Mouse (Mus musculus) heart, embryonic 11.5 days (tissue): Measurements from ENCODE around the gene Creb3l2. TPM values are rescaled to one million over a fixed set of nuclear protein-coding genes. Genes with fewer than 3 reads are reported as not detected.

ENCODE experiments used
- ATAC-seq: fragments of 200-750 bp; cut with Nextera tagmentation; replicated peaks from 2 replicates; pipeline ENCODE4 v1.8.0; 2017; ENCODE audit warnings: moderate library complexity; ENCODE audit not compliant: insufficient number of reproducible peaks, low FRiP score, low TSS enrichment
- H3K27ac ChIP-seq: fragments of 300-500 bp; sonication (generic); 2 replicates; pipeline ENCODE4 v1.5.1; 2014; ENCODE audit warnings: mild to moderate bottlenecking, low read depth, low read length
- H3K27me3 ChIP-seq: fragments of 300-500 bp; sonication (generic); 2 replicates; pipeline ENCODE4 v1.6.1; 2014; ENCODE audit warnings: mild to moderate bottlenecking, low read length, mixed read lengths; ENCODE audit not compliant: control insufficient read depth, insufficient read depth
- H3K36me3 ChIP-seq: fragments of 300-500 bp; sonication (generic); 2 replicates; pipeline ENCODE4 v1.6.1; 2014; ENCODE audit warnings: mild to moderate bottlenecking, low read length, moderate library complexity, mixed read lengths; ENCODE audit not compliant: control insufficient read depth, insufficient read depth
- H3K4me1 ChIP-seq: fragments of 300-500 bp; sonication (generic); 2 replicates; pipeline ENCODE4 v1.6.1; 2014; ENCODE audit warnings: low read length; ENCODE audit not compliant: control insufficient read depth, insufficient read depth
- H3K4me2 ChIP-seq: fragments of 300-500 bp; sonication (generic); 2 replicates; pipeline ENCODE4 v1.6.1; 2014; ENCODE audit warnings: mild to moderate bottlenecking, moderate library complexity
- H3K4me3 ChIP-seq: fragments of 300-500 bp; sonication (generic); 2 replicates; pipeline ENCODE4 v1.5.1; 2014; ENCODE audit warnings: low read depth, low read length
- H3K9ac ChIP-seq: fragments of 300-500 bp; sonication (generic); 2 replicates; pipeline ENCODE4 v1.6.1; 2014; ENCODE audit warnings: mild to moderate bottlenecking, low read depth, low read length, moderate library complexity
- H3K9me3 ChIP-seq: fragments of 300-500 bp; sonication (generic); replicated peaks from 2 replicates; pipeline ENCODE4 v1.6.1; 2016; ENCODE audit warnings: low read length; ENCODE audit not compliant: control insufficient read depth
- WGBS: fragments of 180-500 bp; shearing (Covaris S2); extraction: QIAGEN DNeasy Blood & Tissue Kit; methylation state at CpG from one replicate; pipeline ENCODE4 v1.1.7; 2014; ENCODE audit not compliant: insufficient replicate concordance; 5-methylcytosine and 5-hydroxymethylcytosine counted together
- polyA plus RNA-seq: library from polyadenylated mRNA; unstranded; fragments of >200 nt; fragmentation: Nextera tagmentation; extraction: Ambion mirVana; gene quantifications from 2 replicates; pipeline ENCODE4 v1.2.1, GENCODE M21; 2014

The Creb3l2 gene
- polyA plus RNA-seq, 1 experiment from 2014 or later: 42.9 TPM

GRCm38 (mm10) chr6:37425833-37426232 lies 16.1 kb downstream of the Creb3l2 start:
- 48% methylated on average over 3 of the region's 3 CpGs for WGBS

GRCm38 (mm10) chr6:37425075-37425474 lies 16.9 kb downstream of the Creb3l2 start:
- peak overlapping the region; percentile 82 for H3K27ac ChIP-seq
- no peak overlapping the region for H3K4me3 ChIP-seq
- no peak overlapping the region for H3K9ac ChIP-seq
- WGBS: 74% methylated on average over 3 of the region's 3 CpGs
- H3K9me3 ChIP-seq: no peaks in the 10 kb centered on the region
- peaks cover 96% of the 10 kb centered on the region for H3K4me1 ChIP-seq
- ATAC-seq: no peak
- peaks cover 8% of the 10 kb centered on the region for H3K36me3 ChIP-seq
- no peak overlapping the region for H3K4me2 ChIP-seq
- H3K27me3 ChIP-seq: no peaks in the 10 kb centered on the region

More at GRCm38 (mm10) chr6:37425833-37426232, 16.1 kb downstream of the Creb3l2 start:
- Histone ChIP-seq H3K9me3 (no peaks in the 10 kb centered on the region), H3K4me1 (peaks cover 98% of the 10 kb centered on the region), H3K36me3 (peaks cover 8% of the 10 kb centered on the region), H3K27ac (no peak overlapping the region), H3K4me3 (no peak overlapping the region), H3K9ac (no peak overlapping the region), H3K27me3 (no peaks in the 10 kb centered on the region), H3K4me2 (no peak overlapping the region)
- ATAC-seq: no peak

- Histone ChIP-seq H3K9ac (peak overlapping the region; percentile 24; the same call in 1 of the 2 replicates), H3K27ac (peak overlapping the region; percentile 82), H3K4me1 (peaks cover 96% of the 10 kb centered on the region), H3K9me3 (no peaks in the 10 kb centered on the region), H3K27me3 (no peaks in the 10 kb centered on the region), H3K36me3 (peaks cover 8% of the 10 kb centered on the region), H3K4me3 (no peak overlapping the region), H3K4me2 (no peak overlapping the region; the same call in 1 of the 2 replicates)
- 47% methylated on average over 7 of the region's 7 CpGs for WGBS
- no peak for ATAC-seq
Measured at GRCm38 (mm10) chr6:37424374-37424773, 17.6 kb downstream of the Creb3l2 start.

GRCm38 (mm10) chr6:37423386-37423785 lies 18.6 kb downstream of the Creb3l2 start:
- Histone ChIP-seq H3K27me3 (no peaks in the 10 kb centered on the region), H3K9me3 (no peaks in the 10 kb centered on the region), H3K27ac (peak overlapping the region; percentile 82), H3K4me3 (no peak overlapping the region), H3K9ac (no peak overlapping the region), H3K4me2 (no peak overlapping the region), H3K36me3 (peaks cover 8% of the 10 kb centered on the region), H3K4me1 (peaks cover 97% of the 10 kb centered on the region)
- no peak for ATAC-seq
- 47% methylated on average over 1 of the region's 1 CpGs for WGBS

- no peak overlapping the region for H3K4me2 ChIP-seq
- peaks cover 5% of the 10 kb centered on the region; the same call in 1 of the 2 replicates for H3K36me3 ChIP-seq
- H3K27me3 ChIP-seq: no peaks in the 10 kb centered on the region
- no peaks in the 10 kb centered on the region for H3K9me3 ChIP-seq
- no peak overlapping the region for H3K4me3 ChIP-seq
- no peak overlapping the region for H3K9ac ChIP-seq
- ATAC-seq: no peak
- peaks cover 84% of the 10 kb centered on the region for H3K4me1 ChIP-seq
- 0 out of 2 replicates have a peak overlapping the region, but pooled peaks have one; percentile 29 for H3K27ac ChIP-seq
- 51% methylated on average over 6 of the region's 6 CpGs for WGBS
Measured at GRCm38 (mm10) chr6:37421124-37421523, 20.8 kb downstream of the Creb3l2 start.

- 0 out of 2 replicates have a peak, but pooled peaks cover under 1% of the 10 kb centered on the region for H3K36me3 ChIP-seq
- H3K9me3 ChIP-seq: no peaks in the 10 kb centered on the region
- H3K9ac ChIP-seq: peak overlapping the region; percentile 43
- 65% methylated on average over 17 of the region's 17 CpGs for WGBS
- H3K4me1 ChIP-seq: peaks cover 82% of the 10 kb centered on the region
- H3K27ac ChIP-seq: peak overlapping the region; percentile 79
- no peak overlapping the region for H3K4me2 ChIP-seq
- no peaks in the 10 kb centered on the region for H3K27me3 ChIP-seq
- no peak for ATAC-seq
- no peak overlapping the region for H3K4me3 ChIP-seq
Measured at GRCm38 (mm10) chr6:37419445-37419941, 22.5 kb downstream of the Creb3l2 start.

GRCm38 (mm10) chr6:37418931-37419330 lies 23.0 kb downstream of the Creb3l2 start:
- no peak overlapping the region for H3K4me3 ChIP-seq
- no peaks in the 10 kb centered on the region for H3K27me3 ChIP-seq
- 40% methylated on average over 6 of the region's 6 CpGs for WGBS
- no peaks in the 10 kb centered on the region for H3K9me3 ChIP-seq
- no peak for ATAC-seq
- no peak overlapping the region; the same call in 1 of the 2 replicates for H3K4me2 ChIP-seq
- peaks cover 82% of the 10 kb centered on the region for H3K4me1 ChIP-seq
- peak overlapping the region; percentile 43 for H3K9ac ChIP-seq
- H3K36me3 ChIP-seq: 0 out of 2 replicates have a peak, but pooled peaks cover 2% of the 10 kb centered on the region
- H3K27ac ChIP-seq: peak overlapping the region; percentile 79

GRCm38 (mm10) chr6:37416743-37417142 lies 25.2 kb downstream of the Creb3l2 start:
- Histone ChIP-seq H3K27ac (peak overlapping the region; percentile 76), H3K36me3 (0 out of 2 replicates have a peak, but pooled peaks cover 2% of the 10 kb centered on the region), H3K4me2 (no peak overlapping the region), H3K4me3 (no peak overlapping the region), H3K4me1 (peaks cover 74% of the 10 kb centered on the region), H3K27me3 (no peaks in the 10 kb centered on the region), H3K9ac (no peak overlapping the region), H3K9me3 (no peaks in the 10 kb centered on the region)
- 73% methylated on average over 4 of the region's 4 CpGs for WGBS
- ATAC-seq: no peak

- no peak for ATAC-seq
- no peaks in the 10 kb centered on the region for H3K27me3 ChIP-seq
- no peak overlapping the region for H3K4me3 ChIP-seq
- 36% methylated on average over 6 of the region's 6 CpGs for WGBS
- H3K9ac ChIP-seq: peak overlapping the region; percentile 69; the same call in 1 of the 2 replicates
- H3K9me3 ChIP-seq: no peaks in the 10 kb centered on the region
- peaks cover 2% of the 10 kb centered on the region; the same call in 1 of the 2 replicates for H3K36me3 ChIP-seq
- peak overlapping the region; percentile 29 for H3K4me2 ChIP-seq
- H3K4me1 ChIP-seq: peaks cover 76% of the 10 kb centered on the region
- peak overlapping the region; percentile 97 for H3K27ac ChIP-seq
Measured at GRCm38 (mm10) chr6:37415505-37415904, 26.4 kb downstream of the Creb3l2 start.
